Comparison of ENCODE assay signal across 7 mouse cellular contexts in genomic region chr12:70752266-70752910, GRCm38 (mm10).
DNase-seq lines count a peak whose midpoint lies in the region; ATAC-seq and TF ChIP-seq lines count a peak whose summit lies in the region.

No protein-coding gene starts in this region.

- no peak for TF ChIP-seq RAD21 in CH12.LX (IDR thresholded peaks at IDR 0.05; ENCODE audit: low read depth, low read length)

- dilution Hi-C loops in CH12.LX (cut with MboI; ENCODE audit: extremely low pct_ligation_motif_present, extremely low pct_unique_long_range_greater_than_20kb, low sequenced_read_pairs): no loop called here

- no peaks in the 10 kb centered on the region for H3K9me3 ChIP-seq in CH12.LX (replicated peaks; ENCODE audit: low read length)
- H3K9me3 ChIP-seq in neural tube, embryonic 12.5 days: no peaks in the 10 kb centered on the region

- no peak overlapping the region for H3K27ac ChIP-seq in CH12.LX (ENCODE audit: insufficient read depth, low read depth)
- peak overlapping the region; percentile 44 for H3K27ac ChIP-seq in layer of hippocampus, adult 2 months
- no peak overlapping the region for H3K27ac ChIP-seq in neural tube, embryonic 12.5 days

- TF ChIP-seq CTCF in CH12.LX (conservative IDR thresholded peaks at IDR 0.05 in 1 of 2, IDR thresholded peaks at IDR 0.05 in 1 of 2; ENCODE audit: low read depth in 2 of 2, low read length in 2 of 2): no peak
- no peak for TF ChIP-seq CTCF in layer of hippocampus, adult 2 months (conservative IDR thresholded peaks at IDR 0.05)

- H3K9ac ChIP-seq in CH12.LX (ENCODE audit: insufficient read depth, low read depth): peak overlapping the region; percentile 1; the same call in 1 of the 2 replicates
- H3K9ac ChIP-seq in neural tube, embryonic 12.5 days: no peak overlapping the region

- no peaks in the 10 kb centered on the region for H3K79me2 ChIP-seq in CH12.LX (replicated peaks; ENCODE audit: control insufficient read depth, extremely low read depth, insufficient read depth, poor library complexity, severe bottlenecking)

- H3K4me2 ChIP-seq in CH12.LX (ENCODE audit: insufficient read depth, low read depth, poor library complexity, severe bottlenecking): peak overlapping the region; percentile 14
- peak overlapping the region; percentile 22 for H3K4me2 ChIP-seq in neural tube, embryonic 12.5 days (replicated peaks)

- in situ Hi-C loops in CH12.LX (cut with MboI; ENCODE audit: low pct_ligation_motif_present, low pct_unique_long_range_greater_than_20kb, low sequenced_read_pairs): no loop called here

- no peaks in the 10 kb centered on the region for H3K36me3 ChIP-seq in CH12.LX (replicated peaks in 1 of 2; ENCODE audit: control insufficient read depth in 1 of 2, insufficient read depth in 1 of 2, low read length in 1 of 2)
- H3K36me3 ChIP-seq in neural tube, embryonic 12.5 days: no peaks in the 10 kb centered on the region

- WGBS in neural tube, embryonic 12.5 days: 32% methylated on average over 11 of the region's 11 CpGs

- no peak for TF ChIP-seq POLR2A in CH12.LX (IDR thresholded peaks at IDR 0.05; ENCODE audit: low read depth, low read length)

- ATAC-seq in neural tube, embryonic 12.5 days (ENCODE audit: low FRiP score, low read depth): peak; percentile 9; the same call in 1 of the 2 replicates

- no peaks in the 10 kb centered on the region for H3K27me3 ChIP-seq in CH12.LX (replicated peaks)
- H3K27me3 ChIP-seq in neural tube, embryonic 12.5 days (replicated peaks): no peaks in the 10 kb centered on the region

- no peak for TF ChIP-seq EP300 in CH12.LX (IDR thresholded peaks at IDR 0.05; ENCODE audit: low read length)

- H3K4me1 ChIP-seq in CH12.LX (ENCODE audit: control insufficient read depth in 1 of 2, insufficient read depth in 2 of 2): peaks cover 8 to 38% of the 10 kb centered on the region in 2 experiments
- H3K4me1 ChIP-seq in neural tube, embryonic 12.5 days: peaks cover 9% of the 10 kb centered on the region

- peak; percentile 27 for DNase-seq in CH12.LX (ENCODE audit: extremely low read depth)
- peak; percentile 57 for DNase-seq in NIH3T3 (ENCODE audit: low read depth)
- DNase-seq in frontal cortex, postnatal 10 days (ENCODE audit: low spot score in 2 of 2): peak; percentile 23 to 26
- DNase-seq in layer of hippocampus, adult 2 months (ENCODE audit: low spot score in 2 of 2): peak; percentile 12 to 13
- no peak for DNase-seq in cerebellum, adult 9-10 months
- no peak for DNase-seq in cerebellum, adult 18-20 months

- H3K4me3 ChIP-seq in CH12.LX (replicated peaks in 1 of 3; ENCODE audit: low read depth in 2 of 3, low read length in 2 of 3, poor library complexity in 1 of 3): peak overlapping the region in 1 of 3 experiments; percentile 11
- peak overlapping the region; percentile 14; the same call in 1 of the 2 replicates for H3K4me3 ChIP-seq in layer of hippocampus, adult 2 months
- no peak overlapping the region for H3K4me3 ChIP-seq in neural tube, embryonic 12.5 days

TF ChIP-seq in CH12.LX, 34 proteins besides CTCF, POLR2A, EP300 and RAD21:
- TF ChIP-seq HCFC1 (IDR thresholded peaks at IDR 0.05; ENCODE audit: low read depth, low read length) (no peak), IRF4 (IDR thresholded peaks at IDR 0.05; ENCODE audit: low read depth, low read length) (no peak), MAZ (IDR thresholded peaks at IDR 0.05; ENCODE audit: low read depth, low read length) (0 out of 2 replicates have a peak, but pooled peaks have one; percentile 5), ZMIZ1 (IDR thresholded peaks at IDR 0.05; ENCODE audit: low read depth, low read length) (no peak), TCF12 (IDR thresholded peaks at IDR 0.05; ENCODE audit: low read depth, low read length) (no peak), NELFE (IDR thresholded peaks at IDR 0.05; ENCODE audit: low read depth, low read length) (no peak), CHD2 (IDR thresholded peaks at IDR 0.05; ENCODE audit: low read length) (peak; percentile 53), ZC3H11A (IDR thresholded peaks at IDR 0.05; ENCODE audit: low read depth, low read length) (no peak)

Comparison
In these comparisons a context has a peak if more than half of its experiments do, and no peak if none do; other contexts are left out.
1. DNase-seq: peak in CH12.LX (single experiment), NIH3T3 (single experiment), frontal cortex, postnatal 10 days (2 of 2) and layer of hippocampus, adult 2 months (2 of 2); none in cerebellum, adult 9-10 months (single experiment) and cerebellum, adult 18-20 months (0 of 2).